Mouse (Mus musculus) left cerebral cortex, adult 18-20 months (tissue): ENCODE measurements around the gene Ccdc78. TPM values are rescaled to one million over a fixed set of nuclear protein-coding genes. Genes with fewer than 3 reads are reported as not detected.

Experiments used
- DNase-seq, 2 experiments: peaks; one replicate each; pipeline ENCODE4 v3.0.0; 2021 to 2022; ENCODE audit warnings: low spot score in 2 of 2, mixed read lengths in 1 of 2
- total RNA-seq, 2 experiments: library from RNA; stranded (reverse); gene quantifications; 2 replicates each; pipeline ENCODE4 v1.2.3; 2021

Gene Ccdc78
- total RNA-seq, 2 experiments from 2014 or later = 0.19 TPM; not detected in 1

DNA sequence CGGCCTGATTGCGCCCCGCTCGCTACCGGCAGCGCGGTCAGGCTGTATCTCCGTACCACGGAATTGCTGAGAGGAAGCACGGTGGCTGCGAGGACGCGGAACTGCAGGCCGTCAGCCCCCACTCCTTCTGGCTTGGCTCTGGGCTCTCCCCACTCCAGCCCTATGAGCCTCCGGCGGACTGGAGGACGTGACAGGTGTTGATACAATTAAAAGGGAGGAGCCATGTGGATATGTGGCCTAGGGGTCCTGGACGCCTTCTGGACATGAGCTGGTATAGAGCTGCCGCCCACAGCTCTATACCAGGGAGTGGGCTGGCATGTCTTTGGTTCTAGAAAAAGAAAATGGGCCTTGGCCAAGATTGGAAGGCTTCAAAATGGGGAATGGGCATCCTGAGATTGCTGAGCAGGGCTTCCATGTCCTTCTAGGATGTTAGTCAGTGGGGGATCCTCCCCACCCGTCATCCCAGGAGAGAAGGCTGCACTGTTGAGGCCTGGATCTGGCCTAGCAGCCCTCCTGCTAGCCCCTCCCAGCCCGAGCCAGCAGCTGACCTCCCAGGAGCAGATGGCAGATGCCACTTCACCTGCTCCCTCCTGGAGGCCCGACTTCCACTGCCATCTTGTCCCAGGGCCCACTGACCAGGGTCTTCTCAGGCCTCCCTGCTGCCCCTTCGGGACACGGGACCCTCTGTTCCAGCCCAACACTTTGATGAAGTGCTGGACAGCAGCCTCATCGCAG, 23.4 kb downstream of the Ccdc78 start:
- peak in 1 of 2 experiments; percentile 40 for DNase-seq

- no peak for DNase-seq
Observed at GRCm38 (mm10) chr17:25810890-25811289, 24.5 kb downstream of the Ccdc78 start.

DNA sequence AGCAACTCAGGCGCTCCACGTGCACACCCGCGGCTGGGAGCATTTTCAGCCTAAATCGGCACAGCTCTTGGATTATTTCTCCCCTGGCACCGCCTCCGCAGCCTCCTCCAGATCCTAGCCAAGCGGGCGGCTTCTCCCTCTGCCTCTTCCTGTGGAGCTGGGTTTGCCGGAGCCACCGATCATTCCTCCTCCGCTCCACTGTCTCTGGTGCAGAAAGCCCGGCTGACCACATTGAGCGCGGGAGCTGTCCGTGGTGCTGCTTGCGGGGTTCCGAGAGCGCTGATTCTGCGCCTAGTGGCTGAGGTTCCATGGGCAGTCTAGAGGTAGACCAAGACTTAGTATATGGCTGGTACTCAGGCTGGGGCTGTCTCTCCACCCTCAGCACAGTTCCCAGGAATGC, 27.1 kb downstream of the Ccdc78 start:
- peak; percentile 87 to 93 for DNase-seq

- no peak for DNase-seq
Observed at GRCm38 (mm10) chr17:25817662-25818061, 31.3 kb downstream of the Ccdc78 start.

- DNase-seq = no peak
Observed at GRCm38 (mm10) chr17:25818851-25819780, 32.7 kb downstream of the Ccdc78 start.

DNA sequence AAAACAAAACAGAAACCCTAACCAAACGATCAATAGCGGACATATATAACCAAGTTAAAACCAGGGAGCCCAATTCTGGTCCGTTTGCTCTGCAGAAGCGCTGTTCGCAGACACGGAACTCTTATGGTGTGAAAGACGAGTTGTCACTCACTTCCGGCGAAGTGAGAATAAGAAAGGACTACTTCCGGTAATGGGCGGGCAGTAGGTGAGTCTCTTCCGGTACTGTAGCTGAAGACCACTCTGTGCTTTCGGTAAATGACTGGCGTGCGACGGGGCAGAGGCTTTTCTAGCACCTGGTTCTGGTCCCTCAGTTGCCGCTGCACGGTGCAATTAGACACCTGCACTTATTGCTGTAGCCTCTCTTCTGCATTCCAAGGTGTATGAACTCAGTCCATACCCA, 37.1 kb downstream of the Ccdc78 start, which contains the start of gene Wdr24:
TSS of gene Wdr24 (plus strand) at position 176 of the 400 bp plus-strand sequence.
- DNase-seq = peak; percentile 71 to 80

DNA sequence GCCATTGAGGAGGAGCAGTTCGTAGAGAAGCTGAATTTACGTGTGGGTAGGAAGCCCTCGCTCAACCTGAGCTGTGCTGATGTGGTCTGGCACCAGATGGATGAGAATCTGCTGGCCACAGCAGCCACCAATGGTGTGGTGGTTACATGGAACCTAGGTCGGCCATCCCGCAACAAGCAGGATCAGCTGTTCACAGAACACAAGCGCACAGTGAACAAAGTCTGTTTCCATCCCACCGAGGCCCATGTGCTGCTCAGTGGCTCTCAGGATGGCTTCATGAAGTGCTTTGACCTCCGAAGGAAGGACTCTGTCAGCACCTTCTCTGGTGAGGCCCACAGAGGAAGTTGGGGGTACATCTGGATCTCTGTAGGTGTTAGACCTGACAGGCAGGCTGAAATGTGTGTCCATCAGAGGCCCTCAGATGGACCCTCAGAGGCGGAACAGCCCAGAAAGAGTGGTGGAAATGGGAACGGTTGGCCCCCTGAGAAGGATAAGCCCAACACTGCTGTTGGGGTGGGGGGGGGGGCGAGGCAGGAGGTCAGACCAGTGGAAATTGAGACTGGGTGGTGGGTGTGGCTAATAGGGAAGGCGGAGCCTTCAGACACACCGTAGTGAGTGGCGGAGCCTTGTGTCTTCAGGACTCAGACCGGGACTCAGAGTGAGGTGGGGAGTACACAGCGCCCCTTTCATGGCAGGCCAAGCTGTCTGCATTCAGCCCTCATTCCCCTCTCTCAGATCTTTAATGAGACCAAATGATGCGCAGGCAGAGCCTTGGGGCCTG, 38.2 kb downstream of the Ccdc78 start:
- DNase-seq = no peak

DNA sequence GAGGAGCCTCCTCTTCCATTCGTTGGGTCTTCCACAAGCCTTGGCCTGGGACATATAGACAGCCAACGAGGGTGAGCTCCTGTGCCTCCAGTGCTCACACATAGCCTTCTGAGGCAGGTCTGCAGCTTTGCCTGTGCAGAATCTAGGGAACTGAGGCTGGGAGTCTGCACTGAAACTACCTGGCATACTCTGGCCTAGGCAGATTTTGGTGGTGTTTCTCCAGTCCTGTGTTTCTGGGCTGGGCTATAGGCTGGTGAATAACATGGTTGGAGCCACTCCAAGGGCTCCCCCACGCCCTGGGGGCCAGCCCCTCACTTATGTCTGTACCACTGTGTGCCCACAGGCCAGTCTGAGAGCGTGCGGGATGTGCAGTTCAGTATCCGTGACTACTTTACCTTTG, 38.9 kb downstream of the Ccdc78 start:
- DNase-seq = no peak

DNA sequence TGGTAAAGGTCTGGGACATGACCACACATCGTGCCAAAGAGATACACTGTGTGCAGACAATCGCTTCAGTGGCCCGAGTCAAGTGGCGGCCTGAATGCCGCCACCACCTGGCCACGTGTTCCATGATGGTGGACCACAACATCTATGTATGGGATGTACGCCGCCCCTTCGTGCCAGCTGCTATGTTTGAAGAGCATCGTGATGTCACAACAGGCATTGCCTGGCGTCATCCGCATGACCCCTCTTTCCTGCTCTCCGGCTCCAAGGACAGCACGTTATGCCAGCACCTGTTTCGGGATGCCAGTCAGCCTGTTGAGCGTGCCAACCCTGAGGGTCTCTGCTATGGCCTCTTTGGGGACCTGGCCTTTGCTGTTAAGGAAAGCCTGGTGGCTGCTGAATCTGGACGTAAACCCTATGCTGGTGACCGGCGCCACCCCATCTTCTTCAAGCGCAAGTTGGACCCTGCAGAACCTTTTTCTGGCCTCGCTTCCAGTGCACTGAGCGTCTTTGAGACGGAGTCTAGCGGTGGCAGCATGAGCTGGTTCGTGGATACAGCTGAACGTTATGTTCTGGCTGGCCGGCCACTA, 39.7 kb downstream of the Ccdc78 start:
- DNase-seq = no peak

DNA sequence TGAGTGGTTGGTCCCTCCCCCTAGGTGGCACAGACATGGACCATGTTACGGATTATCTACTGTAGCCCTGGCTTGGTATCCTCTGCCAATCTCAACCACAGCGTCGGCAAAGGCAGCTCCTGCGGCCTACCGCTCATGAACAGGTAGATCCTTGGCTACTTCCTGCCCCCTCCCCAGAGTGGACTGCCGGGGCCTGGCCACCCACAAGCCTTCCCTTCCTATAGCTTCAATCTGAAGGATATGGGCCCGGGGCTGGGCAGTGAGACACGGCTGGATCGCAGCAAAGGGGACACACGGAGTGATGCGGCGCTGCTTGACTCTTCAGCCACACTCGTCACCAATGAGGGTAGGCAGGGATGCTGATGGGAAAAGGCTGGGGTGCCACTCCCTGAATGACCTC, 40.6 kb downstream of the Ccdc78 start:
- no peak for DNase-seq

- no peak for DNase-seq
Observed at GRCm38 (mm10) chr17:25827546-25828222, 41.3 kb downstream of the Ccdc78 start.

GRCm38 (mm10) chr17:25828223-25828594, 41.8 kb downstream of the Ccdc78 start:
- DNase-seq = no peak

- DNase-seq = peak; percentile 80 to 88
Observed at GRCm38 (mm10) chr17:25828712-25829557, 42.6 kb downstream of the Ccdc78 start, which contains the start of gene Jmjd8. Gene Jmjd8 (plus strand): TSS chr17:25828867.

DNA sequence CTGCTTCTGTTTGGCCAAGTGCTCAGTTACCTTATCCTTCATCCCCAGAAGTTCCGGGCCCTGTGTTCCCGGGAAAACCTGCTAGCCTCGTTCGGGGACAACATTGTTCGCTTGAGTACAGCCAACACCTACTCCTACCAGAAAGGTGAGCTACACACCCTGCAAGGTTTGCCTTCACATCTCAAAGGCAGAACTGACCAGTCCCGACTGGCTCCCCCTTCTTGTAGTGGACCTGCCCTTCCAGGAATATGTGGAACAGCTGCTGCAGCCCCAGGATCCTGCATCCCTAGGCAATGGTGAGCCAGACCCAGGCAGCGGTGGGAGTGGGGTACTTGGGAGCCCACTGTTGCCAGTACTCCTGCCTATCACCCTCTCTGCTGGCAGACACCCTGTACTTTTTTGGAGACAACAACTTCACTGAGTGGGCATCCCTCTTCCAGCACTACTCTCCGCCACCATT, 43.2 kb downstream of the Ccdc78 start:
- no peak for DNase-seq

GRCm38 (mm10) chr17:25830200-25830753, 43.9 kb downstream of the Ccdc78 start:
- no peak for DNase-seq

GRCm38 (mm10) chr17:25830806-25831431, 44.5 kb downstream of the Ccdc78 start:
- no peak for DNase-seq

DNA sequence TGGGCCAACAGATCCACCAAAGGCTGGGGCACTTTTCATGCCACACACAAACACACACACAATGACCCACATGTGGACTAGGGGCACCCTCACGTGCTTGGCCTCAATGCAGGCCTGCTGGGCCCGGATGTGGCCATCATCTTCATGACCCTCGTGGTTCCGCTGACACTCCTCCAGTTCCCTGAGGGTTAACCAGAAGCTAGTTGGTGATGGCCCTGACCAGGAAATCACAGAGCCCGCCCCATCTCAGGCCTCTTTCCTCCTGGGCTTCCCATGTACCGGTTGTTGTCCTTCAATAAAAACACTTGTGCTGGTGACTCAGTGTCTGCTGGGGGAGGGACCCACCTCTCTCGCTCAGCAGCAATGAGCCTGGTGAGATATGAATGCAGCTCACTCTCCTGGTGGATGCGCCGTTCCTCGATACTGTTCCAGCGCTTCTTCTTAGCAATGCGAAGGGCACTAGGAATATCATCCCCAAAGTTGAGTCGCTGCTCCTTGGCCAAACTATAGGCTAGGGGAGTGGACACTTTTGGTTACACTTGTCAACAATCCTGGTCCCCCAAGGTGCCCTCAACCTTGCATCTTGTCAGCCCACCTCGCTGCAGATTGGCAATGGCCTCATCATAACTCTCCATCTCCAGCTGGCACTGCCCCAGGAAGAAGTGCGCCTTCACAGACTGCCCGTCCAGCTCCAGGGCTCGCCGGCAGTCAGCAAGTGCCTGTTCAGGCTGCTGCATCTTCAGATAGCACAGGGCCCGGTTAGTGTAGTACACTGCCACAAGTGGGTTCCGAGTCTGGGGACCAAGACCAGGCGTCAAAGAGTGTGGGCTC, 45.3 kb downstream of the Ccdc78 start:
- DNase-seq = no peak
